Mouse (Mus musculus): ENCODE measurements around the gene Mmp24. TPM values are rescaled to one million over a fixed set of nuclear protein-coding genes. Genes with fewer than 3 reads are reported as not detected.

Gene Mmp24
- total RNA-seq, 2 experiments from 2014 or later, result 35.6 to 37.8 TPM

GRCm38 (mm10) chr2:155776824-155777687, 1.9 kb downstream of the Mmp24 start:
- intact Hi-C loops (cut with DNase I), result loop anchor here (5.0 kb wide), 1 partner anchor 35 kb away; no protein-coding TSS in a partner anchor
- TF ChIP-seq CTCF (IDR thresholded peaks at IDR 0.05), result no peak
- H3K27ac ChIP-seq, result no peak overlapping the region
- no peak for DNase-seq (ENCODE audit: extremely low spot score in 1 of 2, low spot score in 2 of 2)
- no peak overlapping the region for H3K4me3 ChIP-seq

GRCm38 (mm10) chr2:155777688-155777985, 2.5 kb downstream of the Mmp24 start:
- intact Hi-C loops (cut with DNase I), result loop anchor here (5.0 kb wide), 1 partner anchor 35 kb away; no protein-coding TSS in a partner anchor
- no peak for TF ChIP-seq CTCF (IDR thresholded peaks at IDR 0.05)
- H3K4me3 ChIP-seq, result no peak overlapping the region

DNA sequence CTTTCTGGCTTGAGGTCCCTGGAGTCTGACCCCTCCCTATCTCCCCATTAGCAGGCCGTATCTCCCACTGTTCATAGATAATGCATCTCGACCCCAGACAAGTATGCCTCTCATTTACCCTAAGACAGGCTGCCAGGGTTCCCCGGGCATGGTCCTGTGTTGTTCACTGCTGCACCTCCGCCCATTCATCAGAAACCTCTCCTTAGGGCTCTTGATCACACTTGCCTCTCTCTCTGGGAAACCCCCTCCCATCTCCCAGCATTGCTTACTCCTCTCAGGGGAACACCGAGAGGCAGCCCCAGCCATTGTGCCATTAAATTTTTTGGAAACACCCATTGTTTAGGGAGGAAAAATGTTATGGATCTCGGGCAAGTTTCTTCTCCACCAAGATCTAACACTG, 2.9 kb downstream of the Mmp24 start:
- Histone ChIP-seq H3K4me3 (no peak overlapping the region), H3K27ac (no peak overlapping the region)
- no peak for TF ChIP-seq CTCF (IDR thresholded peaks at IDR 0.05)
- DNase-seq (ENCODE audit: extremely low spot score in 1 of 2, low spot score in 2 of 2), result no peak
- intact Hi-C loops (cut with DNase I), result loop anchor here (5.0 kb wide), 1 partner anchor 34 kb away; no protein-coding TSS in a partner anchor

More at GRCm38 (mm10) chr2:155777688-155777985, 2.5 kb downstream of the Mmp24 start:
- H3K27ac ChIP-seq, result no peak overlapping the region
- DNase-seq (ENCODE audit: extremely low spot score in 1 of 2, low spot score in 2 of 2), result no peak

DNA sequence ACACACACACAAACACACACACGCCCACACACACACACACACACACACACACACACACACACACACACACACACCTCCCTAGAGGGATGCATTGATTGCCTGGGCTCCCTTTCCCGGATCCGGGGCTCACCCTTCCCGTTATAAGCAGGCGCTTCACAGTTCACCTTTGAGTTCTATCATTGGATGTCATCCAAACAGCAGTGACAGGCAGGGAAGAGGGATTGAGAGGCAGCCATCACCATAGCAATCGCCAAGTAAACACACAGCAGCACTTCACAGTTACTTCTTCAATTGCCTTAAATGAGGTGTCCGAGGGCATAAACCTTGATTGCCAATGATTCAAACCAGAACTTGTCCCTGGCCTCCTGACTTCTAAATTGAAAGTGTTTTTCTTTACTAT, 3.9 kb downstream of the Mmp24 start:
- DNase-seq (ENCODE audit: extremely low spot score in 1 of 2, low spot score in 2 of 2), result no peak
- intact Hi-C loops (cut with DNase I), result loop anchor here (5.0 kb wide), 1 partner anchor 33 kb away; no protein-coding TSS in a partner anchor
- Histone ChIP-seq H3K4me3 (no peak overlapping the region), H3K27ac (no peak overlapping the region)
- no peak for TF ChIP-seq CTCF (IDR thresholded peaks at IDR 0.05)

- Histone ChIP-seq H3K27ac (no peak overlapping the region), H3K4me3 (no peak overlapping the region)
- no peak for DNase-seq (ENCODE audit: extremely low spot score in 1 of 2, low spot score in 2 of 2)
- TF ChIP-seq CTCF (IDR thresholded peaks at IDR 0.05), result no peak
- intact Hi-C loops (cut with DNase I), result loop anchor here (5.0 kb wide), 1 partner anchor 33 kb away; no protein-coding TSS in a partner anchor
Measured at GRCm38 (mm10) chr2:155779506-155779905, 4.4 kb downstream of the Mmp24 start.

GRCm38 (mm10) chr2:155784534-155784933, 9.4 kb downstream of the Mmp24 start:
- DNase-seq (ENCODE audit: extremely low spot score in 1 of 2, low spot score in 2 of 2), result peak; percentile 27 to 61
- Histone ChIP-seq H3K4me3 (no peak overlapping the region), H3K27ac (no peak overlapping the region)
- no peak for TF ChIP-seq CTCF (IDR thresholded peaks at IDR 0.05)
- intact Hi-C loops (cut with DNase I), result no loop called here

GRCm38 (mm10) chr2:155786905-155787304, 11.8 kb downstream of the Mmp24 start:
- DNase-seq (ENCODE audit: extremely low spot score in 1 of 2, low spot score in 2 of 2), result no peak
- no peak for TF ChIP-seq CTCF (IDR thresholded peaks at IDR 0.05)
- Histone ChIP-seq H3K4me3 (no peak overlapping the region), H3K27ac (no peak overlapping the region)
- intact Hi-C loops (cut with DNase I), result no loop called here

DNA sequence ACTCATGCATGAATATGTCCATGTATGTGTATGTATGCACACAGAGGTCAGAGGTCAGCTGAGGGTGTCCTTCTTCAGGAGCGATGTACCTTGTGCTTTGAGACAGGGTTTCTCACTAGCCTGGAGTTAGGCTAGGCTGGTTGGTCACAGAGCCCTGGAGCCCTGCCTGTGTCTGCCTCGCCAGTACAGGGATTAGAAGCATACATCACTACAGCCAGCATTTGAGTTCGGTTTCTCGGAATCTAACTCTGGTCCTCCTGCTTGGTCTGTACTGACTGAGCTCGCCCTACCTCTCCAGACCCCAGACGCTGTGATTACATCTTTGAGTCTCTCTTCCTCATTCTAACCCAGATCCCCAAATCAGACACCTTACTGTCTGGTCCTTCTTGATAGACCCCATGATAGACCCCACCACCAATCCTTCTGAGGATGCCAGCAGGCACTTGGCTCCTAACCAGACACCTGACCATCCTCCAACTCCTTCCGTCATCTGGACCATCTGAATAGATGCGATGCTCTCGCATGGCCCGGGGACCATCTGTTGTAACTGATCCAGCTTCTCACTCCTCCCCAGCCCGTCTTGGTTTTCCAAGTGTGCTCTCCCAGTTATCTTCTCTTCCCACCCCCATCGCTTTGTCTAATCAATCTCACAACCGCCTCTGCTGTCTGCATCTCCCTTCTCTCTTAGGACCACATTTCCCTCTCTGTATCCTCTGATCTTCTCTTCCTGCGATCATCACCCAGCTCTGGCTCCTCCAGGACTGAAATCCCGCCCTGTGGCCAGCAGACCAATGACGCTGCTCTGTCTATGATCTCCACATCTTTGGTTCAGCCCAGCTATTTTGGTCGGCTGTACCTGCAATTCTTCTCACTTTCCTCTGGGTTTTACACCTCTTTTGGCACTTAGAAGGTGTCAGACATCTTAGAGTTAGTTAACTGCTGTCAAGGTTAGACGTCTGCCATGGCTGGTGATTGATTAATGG, 13.1 kb downstream of the Mmp24 start:
- Histone ChIP-seq H3K27ac (no peak overlapping the region), H3K4me3 (no peak overlapping the region)
- no peak for DNase-seq (ENCODE audit: extremely low spot score in 1 of 2, low spot score in 2 of 2)
- no peak for TF ChIP-seq CTCF (IDR thresholded peaks at IDR 0.05)
- intact Hi-C loops (cut with DNase I), result no loop called here

- Histone ChIP-seq H3K4me3 (no peak overlapping the region), H3K27ac (no peak overlapping the region)
- intact Hi-C loops (cut with DNase I), result no loop called here
- DNase-seq (ENCODE audit: extremely low spot score in 1 of 2, low spot score in 2 of 2), result no peak
- TF ChIP-seq CTCF (IDR thresholded peaks at IDR 0.05), result no peak
Measured at GRCm38 (mm10) chr2:155792899-155793298, 17.8 kb downstream of the Mmp24 start.

DNA sequence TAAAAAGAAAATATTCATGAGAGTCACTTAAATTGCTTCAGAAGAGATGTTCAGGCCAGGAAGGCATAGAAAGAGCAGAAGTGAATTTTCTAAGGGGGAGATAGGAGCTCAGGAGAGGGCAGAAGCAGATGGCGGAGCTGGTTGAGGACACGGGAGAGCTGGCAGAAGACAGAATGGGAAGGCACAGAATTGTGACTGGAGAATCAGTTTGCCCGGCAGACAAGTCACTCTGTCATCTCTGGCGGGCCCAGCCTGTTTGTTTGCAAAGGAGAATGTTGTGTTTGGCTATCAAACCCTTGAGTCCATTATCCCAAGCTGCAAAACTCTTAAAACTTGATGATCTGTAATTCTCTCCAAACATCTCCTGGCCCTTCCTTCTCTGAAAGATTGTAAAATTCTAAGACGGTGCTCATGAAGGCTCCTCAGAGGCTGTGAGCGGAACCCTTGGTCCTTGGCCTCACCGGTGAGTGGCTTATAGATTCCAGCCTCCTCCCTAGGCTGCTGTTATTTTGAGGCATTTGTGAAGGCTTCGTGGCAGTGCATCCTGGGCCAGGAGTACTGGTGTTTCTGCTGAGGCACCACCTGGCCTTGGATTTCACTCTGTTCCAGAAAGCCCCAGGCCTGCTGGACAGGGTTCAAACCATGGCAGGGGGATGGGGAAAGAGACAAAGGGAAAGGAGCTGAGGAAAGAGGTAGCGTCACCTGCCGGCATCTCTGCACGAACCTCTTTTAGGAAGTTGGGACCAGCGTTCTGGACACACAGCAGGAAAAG, 19.7 kb downstream of the Mmp24 start:
- no peak for DNase-seq (ENCODE audit: extremely low spot score in 1 of 2, low spot score in 2 of 2)
- intact Hi-C loops (cut with DNase I), result no loop called here
- Histone ChIP-seq H3K27ac (no peak overlapping the region), H3K4me3 (no peak overlapping the region)
- TF ChIP-seq CTCF (IDR thresholded peaks at IDR 0.05), result no peak

DNA sequence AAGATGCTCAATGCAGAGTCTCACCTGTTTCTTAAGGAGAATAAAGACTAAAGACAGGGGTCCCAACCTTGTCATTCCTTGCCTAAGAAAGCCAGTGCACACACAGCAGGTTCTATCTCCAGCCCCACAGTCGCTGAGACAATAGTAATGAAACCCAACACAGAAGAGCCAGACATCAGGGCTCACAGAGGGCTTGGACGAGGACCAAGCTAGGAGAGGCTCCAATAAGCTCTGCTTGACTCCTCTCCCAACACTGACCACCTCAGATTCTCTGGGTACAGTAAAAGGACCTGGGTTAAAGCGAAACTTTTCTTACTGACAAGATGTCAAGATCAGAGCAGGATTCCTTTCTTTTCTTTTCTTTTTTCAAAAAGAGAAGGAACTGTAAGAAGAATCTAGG, 23.5 kb downstream of the Mmp24 start:
- DNase-seq (ENCODE audit: extremely low spot score in 1 of 2, low spot score in 2 of 2), result no peak
- TF ChIP-seq CTCF (IDR thresholded peaks at IDR 0.05), result no peak
- no peak overlapping the region for H3K4me3 ChIP-seq
- intact Hi-C loops (cut with DNase I), result no loop called here
- H3K27ac ChIP-seq, result no peak overlapping the region

Data from left cerebral cortex, adult 2 months (tissue).